Mouse (Mus musculus): ENCODE measurements around the gene Rad51ap2. TPM values are rescaled to one million over a fixed set of nuclear protein-coding genes. Genes with fewer than 3 reads are reported as not detected.

Gene Rad51ap2
- total RNA-seq (2021) = 1 to 10 TPM; 2.4 to 3.5 TPM

GRCm38 (mm10) chr12:11455549-11456194 lies at the start of gene Rad51ap2:
Gene Rad51ap2, plus strand, starts transcription at chr12:11456079.
- intact Hi-C loops (cut with DNase I) = loop anchor here (5.0 kb wide), 2 partner anchors 157 to 567 kb away; no protein-coding TSS in a partner anchor
- peak; percentile 82 to 85 for DNase-seq (ENCODE audit: low spot score in 2 of 2)

DNA sequence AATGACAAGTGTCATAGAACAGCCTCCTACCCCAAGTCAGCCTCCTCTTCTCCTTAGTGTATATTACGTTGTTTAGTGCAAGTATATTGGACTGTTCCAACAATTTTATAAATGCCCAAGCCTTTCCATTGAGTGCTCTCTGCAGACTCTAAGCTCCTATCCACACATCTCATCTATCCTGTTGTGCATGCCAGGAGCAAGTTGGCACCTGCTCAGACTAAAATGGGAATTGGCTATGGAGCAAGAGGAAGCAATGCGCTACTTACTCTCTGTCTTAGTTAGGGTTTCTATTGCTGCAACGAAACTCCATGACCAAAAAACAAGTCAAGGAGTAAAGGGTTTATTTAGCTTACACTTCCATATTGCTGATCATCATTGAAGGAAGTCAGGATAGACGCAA lies 48.2 kb upstream of the Rad51ap2 start:
- no peak for DNase-seq (ENCODE audit: low spot score in 2 of 2)

GRCm38 (mm10) chr12:11418112-11418511 lies 37.8 kb upstream of the Rad51ap2 start:
- intact Hi-C loops (cut with DNase I) = no loop called here
- no peak for DNase-seq (ENCODE audit: low spot score in 2 of 2)

More for the DNA sequence above, 48.2 kb upstream of the Rad51ap2 start:
- intact Hi-C loops (cut with DNase I) = no loop called here

- DNase-seq (ENCODE audit: low spot score in 2 of 2) = no peak
- intact Hi-C loops (cut with DNase I) = no loop called here
Observed at GRCm38 (mm10) chr12:11427396-11427795, 28.5 kb upstream of the Rad51ap2 start.

GRCm38 (mm10) chr12:11433126-11433525 lies 22.8 kb upstream of the Rad51ap2 start:
- peak in 1 of 2 experiments; percentile 33 for DNase-seq (ENCODE audit: low spot score in 2 of 2)
- intact Hi-C loops (cut with DNase I) = loop anchor here (10.0 kb wide), 1 partner anchor 712 kb away; no protein-coding TSS in a partner anchor

- intact Hi-C loops (cut with DNase I) = loop anchor here (2.0 to 10.0 kb wide), 2 partner anchors 85 to 711 kb away; no protein-coding TSS in a partner anchor
- peak; percentile 32 to 33 for DNase-seq (ENCODE audit: low spot score in 2 of 2)
Observed at GRCm38 (mm10) chr12:11433716-11434115, 22.2 kb upstream of the Rad51ap2 start.

DNA sequence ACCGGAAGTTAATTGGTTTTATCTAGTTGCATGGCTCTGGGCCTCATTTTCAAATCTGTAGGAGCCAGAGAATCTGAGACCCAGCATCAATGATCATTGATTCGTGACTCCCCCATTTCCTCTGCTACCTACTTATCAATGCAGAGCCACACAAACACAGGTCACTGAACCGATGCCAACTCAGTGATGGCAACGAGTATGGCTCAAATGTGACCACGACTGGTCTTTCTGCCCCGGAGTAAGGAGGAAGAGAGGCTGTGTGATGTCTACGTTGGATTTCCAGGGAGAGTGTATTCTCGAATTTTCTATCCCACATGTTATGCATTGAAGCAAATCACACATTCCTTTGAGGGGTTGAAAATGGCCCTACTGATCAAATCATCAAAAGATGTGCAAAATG lies 21.4 kb upstream of the Rad51ap2 start:
- peak in 1 of 2 experiments; percentile 21 for DNase-seq (ENCODE audit: low spot score in 2 of 2)
- intact Hi-C loops (cut with DNase I) = loop anchor here (2.0 to 10.0 kb wide), 2 partner anchors 86 to 710 kb away; no protein-coding TSS in a partner anchor

DNA sequence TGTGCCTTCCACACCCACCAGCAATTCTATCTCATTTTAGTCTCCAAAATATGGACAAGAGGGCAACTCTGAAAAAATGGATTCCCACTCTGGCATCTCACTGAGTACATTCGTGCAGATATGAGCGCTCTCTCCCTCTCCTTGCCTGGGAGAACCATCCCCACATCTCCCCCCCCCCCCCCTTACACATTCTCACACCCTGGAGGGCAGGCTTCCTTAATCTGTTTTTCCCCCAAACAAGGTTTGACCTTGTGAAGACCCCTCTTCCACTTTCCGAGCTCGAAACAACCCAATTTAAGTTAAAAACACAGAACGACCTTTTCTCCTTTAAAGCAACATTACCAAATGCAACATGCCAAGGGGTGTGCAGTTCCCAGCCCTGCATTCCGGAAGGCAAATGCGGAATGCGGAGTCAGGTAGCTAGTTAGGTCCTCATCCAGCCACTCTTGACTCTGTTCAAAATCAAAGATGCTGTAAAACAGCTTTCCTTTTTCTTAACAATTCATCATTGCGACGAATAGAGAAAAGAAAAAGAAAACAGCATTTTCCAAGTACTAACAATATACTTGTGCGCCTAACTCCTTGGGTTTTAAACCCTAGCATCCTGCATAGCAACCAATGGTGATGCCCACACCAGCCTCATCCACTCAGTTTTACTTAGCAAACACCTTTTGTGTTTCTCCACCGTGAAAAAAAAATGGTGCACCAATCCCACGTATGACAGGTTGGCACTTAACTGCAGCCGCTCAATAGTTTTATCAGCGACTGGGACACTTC lies 20.4 kb upstream of the Rad51ap2 start:
- DNase-seq (ENCODE audit: low spot score in 2 of 2) = no peak
- intact Hi-C loops (cut with DNase I) = loop anchor here (2.0 to 10.0 kb wide), 2 partner anchors 87 to 709 kb away; no protein-coding TSS in a partner anchor

GRCm38 (mm10) chr12:11436023-11436350 lies 19.9 kb upstream of the Rad51ap2 start:
- intact Hi-C loops (cut with DNase I) = loop anchor here (10.0 kb wide), 1 partner anchor 709 kb away; no protein-coding TSS in a partner anchor
- DNase-seq (ENCODE audit: low spot score in 2 of 2) = peak; percentile 22 to 30

- peak; percentile 91 to 93 for DNase-seq (ENCODE audit: low spot score in 2 of 2)
- intact Hi-C loops (cut with DNase I) = loop anchor here (10.0 kb wide), 1 partner anchor 708 kb away; no protein-coding TSS in a partner anchor
Observed at GRCm38 (mm10) chr12:11436497-11437265, 19.2 kb upstream of the Rad51ap2 start, which contains the start of gene Vsnl1. Gene Vsnl1, minus strand, starts transcription at chr12:11436613.

DNA sequence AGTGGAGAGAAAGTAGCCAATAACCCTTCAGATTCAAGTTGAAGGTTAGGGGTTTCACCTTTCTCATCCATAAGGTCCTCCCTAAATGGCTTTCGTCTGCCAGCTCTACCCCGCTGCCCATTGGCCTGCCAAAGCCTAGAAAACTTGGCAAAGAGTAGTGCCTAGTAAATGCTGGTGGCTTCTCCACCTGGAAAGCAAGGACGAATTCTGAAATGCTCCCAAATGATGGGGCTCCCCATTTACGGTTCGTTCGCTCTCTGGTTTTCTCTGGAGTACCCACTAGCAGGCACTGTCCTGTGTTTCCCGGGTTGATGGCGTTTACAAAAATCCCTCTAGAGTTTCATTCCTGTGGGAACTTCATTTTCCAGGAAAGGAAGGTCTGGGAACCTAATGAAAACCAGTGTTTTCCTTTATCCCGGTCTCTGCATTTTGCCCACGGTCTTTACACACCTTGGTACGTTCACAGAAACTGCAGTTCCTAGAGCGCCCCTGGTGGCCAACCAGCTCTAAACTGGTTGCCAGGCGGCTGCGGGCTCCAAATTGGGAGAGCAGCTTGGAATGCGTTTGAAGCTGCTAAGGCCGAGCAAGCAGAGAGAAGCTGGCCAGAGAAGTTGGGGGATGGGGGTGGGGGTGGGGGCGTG lies 18.5 kb upstream of the Rad51ap2 start:
- intact Hi-C loops (cut with DNase I) = loop anchor here (10.0 kb wide), 1 partner anchor 707 kb away; no protein-coding TSS in a partner anchor

GRCm38 (mm10) chr12:11437907-11438447 lies 17.9 kb upstream of the Rad51ap2 start:
- intact Hi-C loops (cut with DNase I) = loop anchor here (10.0 kb wide), 1 partner anchor 707 kb away; no protein-coding TSS in a partner anchor
- DNase-seq (ENCODE audit: low spot score in 2 of 2) = no peak

More for the DNA sequence above, 18.5 kb upstream of the Rad51ap2 start:
- peak; percentile 77 to 85 for DNase-seq (ENCODE audit: low spot score in 2 of 2)

GRCm38 (mm10) chr12:11454146-11454545 lies 1.7 kb upstream of the Rad51ap2 start:
- intact Hi-C loops (cut with DNase I) = no loop called here
- DNase-seq (ENCODE audit: low spot score in 2 of 2) = no peak

- intact Hi-C loops (cut with DNase I) = loop anchor here (5.0 kb wide), 2 partner anchors 156 to 566 kb away; no protein-coding TSS in a partner anchor
- DNase-seq (ENCODE audit: low spot score in 2 of 2) = no peak
Observed at GRCm38 (mm10) chr12:11456213-11456612, 334 bp downstream of the Rad51ap2 start.

- intact Hi-C loops (cut with DNase I) = loop anchor here (5.0 kb wide), 2 partner anchors 156 to 566 kb away; no protein-coding TSS in a partner anchor
- DNase-seq (ENCODE audit: low spot score in 2 of 2) = no peak
Observed at GRCm38 (mm10) chr12:11456632-11457031, 753 bp downstream of the Rad51ap2 start.

All from left cerebral cortex, postnatal 36 days (tissue).